Mouse (Mus musculus): ENCODE results near the gene Faap20. TPM values are rescaled to one million over a fixed set of nuclear protein-coding genes. Genes with fewer than 3 reads are reported as not detected.

Faap20 gene
- total and polyA plus RNA-seq, 3 experiments = 18.6 to 34.4 TPM; not detected in 1

DNA sequence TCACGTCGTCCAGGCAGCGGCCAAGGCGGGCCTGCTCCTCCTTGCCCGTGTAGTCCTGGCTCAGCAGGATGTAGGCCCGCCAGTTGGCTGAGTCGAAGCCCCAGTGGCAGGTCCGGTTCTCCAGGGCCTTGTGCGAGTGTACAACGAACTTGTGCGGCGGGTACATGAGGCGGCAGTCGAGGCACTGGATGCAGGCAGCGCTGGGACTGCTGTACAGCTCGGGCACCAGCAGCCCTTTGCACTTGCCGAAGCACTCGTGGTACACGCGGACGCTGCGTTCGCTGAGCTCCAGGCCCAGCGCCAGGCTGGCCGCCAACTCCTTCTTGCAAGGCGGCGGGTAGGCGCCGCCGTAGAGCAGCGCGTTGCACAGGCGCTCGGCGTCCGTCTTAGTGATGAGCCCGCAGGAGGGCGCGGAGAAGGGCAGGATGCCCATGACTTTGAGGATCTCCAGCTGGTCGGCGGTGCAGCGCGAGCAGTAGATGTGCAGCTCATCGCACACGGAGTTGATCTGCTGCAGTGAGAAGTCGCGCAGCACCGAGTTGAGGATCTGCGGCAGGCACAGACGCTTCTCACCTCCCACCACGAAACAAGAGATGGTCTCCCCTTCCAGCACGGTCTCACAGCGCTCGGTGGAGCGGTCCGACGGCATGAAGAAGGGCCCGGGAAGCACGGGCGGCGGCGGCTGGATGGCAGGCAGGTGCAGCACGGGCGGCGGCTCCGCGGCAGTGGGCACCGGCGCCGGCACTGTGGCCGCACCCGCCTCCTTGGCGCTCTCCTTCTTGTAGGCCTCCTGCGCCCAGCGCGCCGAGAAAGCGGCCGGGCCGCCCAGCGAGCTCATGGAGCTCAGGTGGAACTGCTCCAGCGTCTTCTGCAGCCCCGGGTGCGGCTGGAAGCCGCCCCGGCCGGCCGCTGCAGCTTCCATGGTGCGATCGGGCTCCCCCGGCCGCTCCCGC is 27.7 kb upstream of the Faap20 start:
- Histone ChIP-seq H3K36me3 (ENCODE audit: control insufficient read depth in 1 of 2, insufficient read depth in 2 of 2, low read length in 2 of 2) (peaks cover 0 to 6% of the 10 kb centered on the region in 2 experiments; a peak in 2 of 4 replicates), H3K4me3 (ENCODE audit: control insufficient read depth in 1 of 2, insufficient read depth in 1 of 2, low read depth in 2 of 2, low read length in 2 of 2) (peak overlapping the region; percentile 61 to 85), H3K4me1 (ENCODE audit: control insufficient read depth in 1 of 2, insufficient read depth in 2 of 2, low read length in 2 of 2) (peaks cover 11 to 24% of the 10 kb centered on the region in 2 experiments), H3K9me3 (replicated peaks; ENCODE audit: insufficient read depth, low read length) (no peaks in the 10 kb centered on the region), H3K9ac (ENCODE audit: control insufficient read depth, low read depth, low read length, poor library complexity, severe bottlenecking) (peak overlapping the region; percentile 57), H3K27ac (ENCODE audit: control insufficient read depth, low read depth, low read length) (no peak overlapping the region), H3K79me2 (ENCODE audit: control insufficient read depth, insufficient read depth, low read length, poor library complexity) (peaks cover 30% of the 10 kb centered on the region), H3K27me3 (ENCODE audit: control insufficient read depth in 1 of 2, insufficient read depth in 2 of 2, low read length in 2 of 2) (no peaks in the 10 kb centered on the region)
- TF ChIP-seq CHD1 (IDR thresholded peaks at IDR 0.05; ENCODE audit: low read depth, low read length) = 0 out of 2 replicates have a peak, but pooled peaks have one; percentile 58
- no peak for TF ChIP-seq MAFK (IDR thresholded peaks at IDR 0.05; ENCODE audit: borderline replicate concordance, low read depth, low read length)
- TF ChIP-seq UBTF (IDR thresholded peaks at IDR 0.05; ENCODE audit: borderline replicate concordance, insufficient read depth, low read depth, low read length) = peak; percentile 41; the same call in 1 of the 2 replicates
- no peak for TF ChIP-seq ZKSCAN1 (IDR thresholded peaks at IDR 0.05; ENCODE audit: low read depth, low read length)
- DNase-seq (ENCODE audit: low read depth, low spot score) = peak; percentile 80

DNA sequence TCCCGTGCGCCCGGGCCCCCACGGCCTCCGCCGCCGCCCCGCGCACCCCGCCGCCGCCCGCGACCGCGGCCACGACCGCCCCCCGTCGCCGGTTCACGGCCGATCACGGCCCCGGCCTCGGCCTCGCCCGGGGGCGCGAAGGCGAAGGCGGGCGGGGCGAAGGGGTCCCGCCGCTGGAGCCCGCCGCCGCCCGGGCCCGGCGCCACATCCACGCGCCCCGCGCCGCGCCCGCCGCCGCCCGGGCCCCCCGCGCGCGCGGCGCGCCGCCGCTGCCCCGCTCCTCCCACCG is 27.1 kb upstream of the Faap20 start, which contains the start of gene Ski:
Ski (minus strand) TSS at position 41 of the 289 bp plus-strand sequence.
- DNase-seq (ENCODE audit: low read depth, low spot score) = no peak
- Histone ChIP-seq H3K9ac (ENCODE audit: control insufficient read depth, low read depth, low read length, poor library complexity, severe bottlenecking) (peak within 1 kb of the TSS; percentile 93), H3K27ac (ENCODE audit: control insufficient read depth, low read depth, low read length) (peak within 1 kb of the TSS; percentile 71), H3K4me1 (ENCODE audit: control insufficient read depth in 1 of 2, insufficient read depth in 2 of 2, low read length in 2 of 2) (peaks cover 11 to 24% of the 10 kb centered on the region in 2 experiments), H3K36me3 (ENCODE audit: control insufficient read depth in 1 of 2, insufficient read depth in 2 of 2, low read length in 2 of 2) (peaks cover 0 to 6% of the 10 kb centered on the region in 2 experiments; a peak in 2 of 4 replicates), H3K79me2 (ENCODE audit: control insufficient read depth, insufficient read depth, low read length, poor library complexity) (peaks cover 28% of the 10 kb centered on the region), H3K27me3 (ENCODE audit: control insufficient read depth in 1 of 2, insufficient read depth in 2 of 2, low read length in 2 of 2) (peaks cover 0 to under 1% of the 10 kb centered on the region in 2 experiments; a peak in 2 of 4 replicates), H3K4me3 (ENCODE audit: control insufficient read depth in 1 of 2, insufficient read depth in 1 of 2, low read depth in 2 of 2, low read length in 2 of 2) (peak within 1 kb of the TSS; percentile 62 to 85), H3K9me3 (replicated peaks; ENCODE audit: insufficient read depth, low read length) (no peaks in the 10 kb centered on the region)
- TF ChIP-seq USF1 (IDR thresholded peaks at IDR 0.05; ENCODE audit: low read depth, low read length) = no peak

- Histone ChIP-seq H3K27ac (ENCODE audit: control insufficient read depth, low read depth, low read length) (peak overlapping the region; percentile 71), H3K36me3 (ENCODE audit: control insufficient read depth in 1 of 2, insufficient read depth in 2 of 2, low read length in 2 of 2) (peaks cover 0 to 6% of the 10 kb centered on the region in 2 experiments; a peak in 2 of 4 replicates), H3K9me3 (replicated peaks; ENCODE audit: insufficient read depth, low read length) (no peaks in the 10 kb centered on the region), H3K27me3 (ENCODE audit: control insufficient read depth in 1 of 2, insufficient read depth in 2 of 2, low read length in 2 of 2) (peaks cover 0 to 2% of the 10 kb centered on the region in 2 experiments; a peak in 2 of 4 replicates), H3K4me3 (ENCODE audit: control insufficient read depth in 1 of 2, insufficient read depth in 1 of 2, low read depth in 2 of 2, low read length in 2 of 2) (peak overlapping the region; percentile 62 to 63), H3K9ac (ENCODE audit: control insufficient read depth, low read depth, low read length, poor library complexity, severe bottlenecking) (peak overlapping the region; percentile 93), H3K79me2 (ENCODE audit: control insufficient read depth, insufficient read depth, low read length, poor library complexity) (peaks cover 28% of the 10 kb centered on the region), H3K4me1 (ENCODE audit: control insufficient read depth in 1 of 2, insufficient read depth in 2 of 2, low read length in 2 of 2) (peaks cover 11 to 24% of the 10 kb centered on the region in 2 experiments)
- peak; percentile 97 for DNase-seq (ENCODE audit: low read depth, low spot score)
- TF ChIP-seq SMC3 (IDR thresholded peaks at IDR 0.05; ENCODE audit: low read depth, low read length) (no peak), USF2 (IDR thresholded peaks at IDR 0.05; ENCODE audit: borderline replicate concordance in 1 of 2, insufficient read depth in 1 of 2, low read depth in 1 of 2, low read length in 2 of 2) (no peak), KAT2A (conservative IDR thresholded peaks at IDR 0.05; ENCODE audit: low read depth, low read length) (peak; percentile 65), UBTF (IDR thresholded peaks at IDR 0.05; ENCODE audit: borderline replicate concordance, insufficient read depth, low read depth, low read length) (0 out of 2 replicates have a peak, but pooled peaks have one; percentile 50), POLR2A (IDR thresholded peaks at IDR 0.05; ENCODE audit: control insufficient read depth in 1 of 2, insufficient read depth in 1 of 2, low read depth in 1 of 2, low read length in 2 of 2, poor library complexity in 1 of 2) (peak; percentile 66 to 80; a peak in 3 of 4 replicates), MYC (IDR thresholded peaks at IDR 0.05; ENCODE audit: low read depth, low read length) (no peak), TCF12 (IDR thresholded peaks at IDR 0.05; ENCODE audit: low read depth, low read length) (peak; percentile 23; the same call in 1 of the 2 replicates), ZKSCAN1 (IDR thresholded peaks at IDR 0.05; ENCODE audit: low read depth, low read length) (no peak), CTCF (IDR thresholded peaks at IDR 0.05 in 2 of 3, conservative IDR thresholded peaks at IDR 0.05 in 1 of 3; ENCODE audit: control insufficient read depth in 1 of 3, insufficient read depth in 1 of 3, low read depth in 2 of 3, low read length in 3 of 3, poor library complexity in 1 of 3, severe bottlenecking in 1 of 3) (peak in 2 of 3 experiments; percentile 26 to 39; a peak in 3 of 6 replicates), NELFE (IDR thresholded peaks at IDR 0.05; ENCODE audit: low read depth, low read length) (no peak), ZMIZ1 (IDR thresholded peaks at IDR 0.05; ENCODE audit: low read depth, low read length) (peak; percentile 56; the same call in 1 of the 2 replicates), SIN3A (IDR thresholded peaks at IDR 0.05; ENCODE audit: low read length) (peak; percentile 48; the same call in 1 of the 2 replicates), POLR2AphosphoS2 (IDR thresholded peaks at IDR 0.05; ENCODE audit: low read length) (peak; percentile 46; the same call in 1 of the 2 replicates), ETS1 (IDR thresholded peaks at IDR 0.05; ENCODE audit: low read depth, low read length) (no peak), ELF1 (IDR thresholded peaks at IDR 0.05; ENCODE audit: low read depth, low read length) (0 out of 2 replicates have a peak, but pooled peaks have one; percentile 12), MEF2A (IDR thresholded peaks at IDR 0.05; ENCODE audit: extremely low read depth, insufficient replicate concordance, low read depth, low read length, poor library complexity, severe bottlenecking) (no peak)
These were observed 26.6 kb upstream of the Faap20 start for GRCm38 (mm10) chr4:155222841-155223593.

All from MEL (cell line).